Mouse (Mus musculus): Measurements from ENCODE around the gene Arhgap35. TPM values are rescaled to one million over a fixed set of nuclear protein-coding genes. Genes with fewer than 3 reads are reported as not detected.
A peak's percentile ranks its signal among the peaks of the same experiment; 100 is the strongest.

Gene Arhgap35
- polyA plus RNA-seq, 1 experiment from 2014 or later: 13.3 TPM

- peak within 1 kb of the TSS; percentile 67 for H3K4me2 ChIP-seq
- H3K9ac ChIP-seq: no peak within 1 kb of the TSS
- no peak for ATAC-seq (ENCODE audit: extremely low read depth, insufficient number of reproducible peaks, low FRiP score, low TSS enrichment)
- H3K27ac ChIP-seq (replicated peaks): no peak within 1 kb of the TSS
- H3K4me3 ChIP-seq: peak within 1 kb of the TSS; percentile 43
- peaks cover 3% of the 10 kb centered on the region for H3K9me3 ChIP-seq
- H3K27me3 ChIP-seq (replicated peaks): peaks cover 77% of the 10 kb centered on the region
- H3K36me3 ChIP-seq: no peaks in the 10 kb centered on the region
- 82% methylated on average over 8 of the region's 8 CpGs for WGBS
- peaks cover 21% of the 10 kb centered on the region for H3K4me1 ChIP-seq
These were observed 137.2 kb downstream of the Arhgap35 start, which contains the start of gene Npas1 for GRCm38 (mm10) chr7:16477628-16478027. TSS of gene Npas1 (minus strand) at chr7:16477728.

GRCm38 (mm10) chr7:16476600-16476989, 138.2 kb downstream of the Arhgap35 start:
- no peak overlapping the region for H3K27ac ChIP-seq (replicated peaks)
- H3K9ac ChIP-seq: no peak overlapping the region
- no peak; the same call in 1 of the 2 replicates for ATAC-seq (ENCODE audit: extremely low read depth, insufficient number of reproducible peaks, low FRiP score, low TSS enrichment)
- peaks cover 87% of the 10 kb centered on the region for H3K27me3 ChIP-seq (replicated peaks)
- peaks cover 21% of the 10 kb centered on the region for H3K4me1 ChIP-seq
- peaks cover 3% of the 10 kb centered on the region for H3K9me3 ChIP-seq
- peak overlapping the region; percentile 43 for H3K4me3 ChIP-seq
- 2% methylated on average over 34 of the region's 34 CpGs for WGBS
- H3K36me3 ChIP-seq: no peaks in the 10 kb centered on the region
- H3K4me2 ChIP-seq: peak overlapping the region; percentile 67

GRCm38 (mm10) chr7:16475764-16476599, 138.8 kb downstream of the Arhgap35 start:
- H3K4me2 ChIP-seq: peak overlapping the region; percentile 67
- no peak overlapping the region for H3K9ac ChIP-seq
- no peaks in the 10 kb centered on the region for H3K36me3 ChIP-seq
- 3% methylated on average over 46 of the region's 59 CpGs for WGBS
- H3K9me3 ChIP-seq: peaks cover 3% of the 10 kb centered on the region
- no peak overlapping the region for H3K27ac ChIP-seq (replicated peaks)
- ATAC-seq (ENCODE audit: extremely low read depth, insufficient number of reproducible peaks, low FRiP score, low TSS enrichment): no peak
- peaks cover 90% of the 10 kb centered on the region for H3K27me3 ChIP-seq (replicated peaks)
- H3K4me1 ChIP-seq: peaks cover 21% of the 10 kb centered on the region
- peak overlapping the region; percentile 43 for H3K4me3 ChIP-seq

GRCm38 (mm10) chr7:16475321-16475720, 139.5 kb downstream of the Arhgap35 start:
- no peaks in the 10 kb centered on the region for H3K36me3 ChIP-seq
- peaks cover 3% of the 10 kb centered on the region for H3K9me3 ChIP-seq
- peak overlapping the region; percentile 43 for H3K4me3 ChIP-seq
- no peak for ATAC-seq (ENCODE audit: extremely low read depth, insufficient number of reproducible peaks, low FRiP score, low TSS enrichment)
- peaks cover 21% of the 10 kb centered on the region for H3K4me1 ChIP-seq
- WGBS: 3% methylated on average over 23 of the region's 23 CpGs
- peak overlapping the region; percentile 67 for H3K4me2 ChIP-seq
- H3K27me3 ChIP-seq (replicated peaks): peaks cover 90% of the 10 kb centered on the region
- no peak overlapping the region for H3K9ac ChIP-seq
- H3K27ac ChIP-seq (replicated peaks): no peak overlapping the region

- Histone ChIP-seq H3K4me3 (peak overlapping the region; percentile 32), H3K27me3 (replicated peaks) (peaks cover 92% of the 10 kb centered on the region), H3K27ac (replicated peaks) (no peak overlapping the region), H3K9ac (no peak overlapping the region), H3K36me3 (no peaks in the 10 kb centered on the region), H3K4me2 (peak overlapping the region; percentile 50), H3K9me3 (peaks cover 3% of the 10 kb centered on the region), H3K4me1 (peaks cover 21% of the 10 kb centered on the region)
- WGBS: 6% methylated on average over 33 of the region's 33 CpGs
- no peak for ATAC-seq (ENCODE audit: extremely low read depth, insufficient number of reproducible peaks, low FRiP score, low TSS enrichment)
These were observed 140.3 kb downstream of the Arhgap35 start for GRCm38 (mm10) chr7:16474445-16474844.

- H3K27ac ChIP-seq (replicated peaks): no peak overlapping the region
- ATAC-seq (ENCODE audit: extremely low read depth, insufficient number of reproducible peaks, low FRiP score, low TSS enrichment): no peak
- no peaks in the 10 kb centered on the region for H3K36me3 ChIP-seq
- no peak overlapping the region for H3K4me2 ChIP-seq
- no peak overlapping the region for H3K9ac ChIP-seq
- no peak overlapping the region for H3K4me3 ChIP-seq
- peaks cover 3% of the 10 kb centered on the region for H3K9me3 ChIP-seq
- H3K27me3 ChIP-seq (replicated peaks): peaks cover 96% of the 10 kb centered on the region
- WGBS: 63% methylated on average over 8 of the region's 8 CpGs
- peaks cover 21% of the 10 kb centered on the region for H3K4me1 ChIP-seq
These were observed 140.9 kb downstream of the Arhgap35 start for GRCm38 (mm10) chr7:16473847-16474246.

GRCm38 (mm10) chr7:16472116-16472709, 142.6 kb downstream of the Arhgap35 start:
- ATAC-seq (ENCODE audit: extremely low read depth, insufficient number of reproducible peaks, low FRiP score, low TSS enrichment): no peak
- 9% methylated on average over 17 of the region's 17 CpGs for WGBS
- H3K4me2 ChIP-seq: no peak overlapping the region
- no peak overlapping the region for H3K9ac ChIP-seq
- H3K36me3 ChIP-seq: no peaks in the 10 kb centered on the region
- peaks cover 3% of the 10 kb centered on the region; the same call in 1 of the 2 replicates for H3K9me3 ChIP-seq
- no peak overlapping the region for H3K4me3 ChIP-seq
- H3K27me3 ChIP-seq (replicated peaks): peaks cover 94% of the 10 kb centered on the region
- no peak overlapping the region for H3K27ac ChIP-seq (replicated peaks)
- H3K4me1 ChIP-seq: peaks cover 21% of the 10 kb centered on the region

GRCm38 (mm10) chr7:16471549-16471948, 143.2 kb downstream of the Arhgap35 start:
- ATAC-seq (ENCODE audit: extremely low read depth, insufficient number of reproducible peaks, low FRiP score, low TSS enrichment): no peak
- Histone ChIP-seq H3K9me3 (peaks cover 3% of the 10 kb centered on the region; the same call in 1 of the 2 replicates), H3K27me3 (replicated peaks) (peaks cover 88% of the 10 kb centered on the region), H3K4me3 (no peak overlapping the region), H3K4me1 (peaks cover 20% of the 10 kb centered on the region), H3K36me3 (no peaks in the 10 kb centered on the region), H3K9ac (no peak overlapping the region), H3K27ac (replicated peaks) (no peak overlapping the region), H3K4me2 (no peak overlapping the region)
- 35% methylated on average over 9 of the region's 9 CpGs for WGBS

GRCm38 (mm10) chr7:16468115-16468514, 146.7 kb downstream of the Arhgap35 start:
- Histone ChIP-seq H3K27ac (replicated peaks) (no peak overlapping the region), H3K27me3 (replicated peaks) (peaks cover 65% of the 10 kb centered on the region), H3K4me3 (no peak overlapping the region), H3K36me3 (no peaks in the 10 kb centered on the region), H3K4me2 (no peak overlapping the region), H3K4me1 (no peaks in the 10 kb centered on the region), H3K9me3 (no peaks in the 10 kb centered on the region), H3K9ac (no peak overlapping the region)
- no peak for ATAC-seq (ENCODE audit: extremely low read depth, insufficient number of reproducible peaks, low FRiP score, low TSS enrichment)
- WGBS: 32% methylated on average over 5 of the region's 5 CpGs

- H3K4me3 ChIP-seq: no peak overlapping the region
- no peak for ATAC-seq (ENCODE audit: extremely low read depth, insufficient number of reproducible peaks, low FRiP score, low TSS enrichment)
- no peak overlapping the region for H3K9ac ChIP-seq
- H3K4me1 ChIP-seq: no peaks in the 10 kb centered on the region
- no peaks in the 10 kb centered on the region for H3K36me3 ChIP-seq
- WGBS: 49% methylated on average over 4 of the region's 4 CpGs
- peaks cover 60% of the 10 kb centered on the region for H3K27me3 ChIP-seq (replicated peaks)
- H3K9me3 ChIP-seq: no peaks in the 10 kb centered on the region
- H3K27ac ChIP-seq (replicated peaks): no peak overlapping the region
- no peak overlapping the region for H3K4me2 ChIP-seq
These were observed 148.2 kb downstream of the Arhgap35 start for GRCm38 (mm10) chr7:16466565-16466964.

- H3K27me3 ChIP-seq (replicated peaks): peaks cover 60% of the 10 kb centered on the region
- no peaks in the 10 kb centered on the region for H3K36me3 ChIP-seq
- no peak overlapping the region for H3K4me2 ChIP-seq
- no peak for ATAC-seq (ENCODE audit: extremely low read depth, insufficient number of reproducible peaks, low FRiP score, low TSS enrichment)
- no peak overlapping the region for H3K9ac ChIP-seq
- H3K4me1 ChIP-seq: no peaks in the 10 kb centered on the region
- no peak overlapping the region for H3K27ac ChIP-seq (replicated peaks)
- 87% methylated on average over 5 of the region's 5 CpGs for WGBS
- no peak overlapping the region for H3K4me3 ChIP-seq
- H3K9me3 ChIP-seq: no peaks in the 10 kb centered on the region
These were observed 149.2 kb downstream of the Arhgap35 start for GRCm38 (mm10) chr7:16465568-16465967.

All from heart, embryonic 13.5 days (tissue).